Mouse (Mus musculus): ENCODE measurements around the gene Magi1. TPM values are rescaled to one million over a fixed set of nuclear protein-coding genes. Genes with fewer than 3 reads are reported as not detected.

Magi1 gene
- total and polyA plus RNA-seq, 3 experiments = not detected

DNA sequence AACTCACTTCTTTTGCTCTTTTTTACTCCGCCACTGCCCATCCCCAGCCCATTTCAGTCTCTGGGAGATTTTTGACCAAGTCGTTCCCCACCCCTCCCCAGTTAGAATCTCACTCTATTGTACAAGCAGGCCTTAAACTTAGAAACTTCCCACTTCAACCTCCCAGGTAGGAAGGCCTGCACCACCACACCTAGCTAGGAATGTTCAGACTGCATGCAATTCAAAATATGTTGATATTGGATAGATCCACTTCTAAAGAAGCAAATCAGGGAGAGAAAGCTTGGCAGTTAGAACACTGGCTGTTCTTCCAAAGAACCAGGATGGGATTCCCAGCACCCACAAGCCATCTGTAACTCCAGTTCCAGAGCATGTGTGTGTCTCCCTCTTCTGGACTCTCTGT is 81.8 kb downstream of the Magi1 start:
- Histone ChIP-seq H3K9ac (ENCODE audit: control insufficient read depth, low read depth, low read length, poor library complexity, severe bottlenecking) (no peak overlapping the region), H3K4me3 (ENCODE audit: control insufficient read depth in 1 of 2, insufficient read depth in 1 of 2, low read depth in 2 of 2, low read length in 2 of 2) (no peak overlapping the region), H3K9me3 (replicated peaks; ENCODE audit: insufficient read depth, low read length) (no peaks in the 10 kb centered on the region), H3K27me3 (ENCODE audit: control insufficient read depth in 1 of 2, insufficient read depth in 2 of 2, low read length in 2 of 2) (no peaks in the 10 kb centered on the region), H3K4me1 (ENCODE audit: control insufficient read depth in 1 of 2, insufficient read depth in 2 of 2, low read length in 2 of 2) (no peaks in the 10 kb centered on the region), H3K79me2 (ENCODE audit: control insufficient read depth, insufficient read depth, low read length, poor library complexity) (no peaks in the 10 kb centered on the region), H3K36me3 (ENCODE audit: control insufficient read depth in 1 of 2, insufficient read depth in 2 of 2, low read length in 2 of 2) (no peaks in the 10 kb centered on the region), H3K27ac (ENCODE audit: control insufficient read depth, low read depth, low read length) (no peak overlapping the region)
- no peak for TF ChIP-seq USF2 (IDR thresholded peaks at IDR 0.05; ENCODE audit: borderline replicate concordance in 1 of 2, insufficient read depth in 1 of 2, low read depth in 1 of 2, low read length in 2 of 2)
- TF ChIP-seq NRF1 (IDR thresholded peaks at IDR 0.05; ENCODE audit: insufficient read depth, low read depth, low read length, poor library complexity, severe bottlenecking) = no peak
- TF ChIP-seq MAX (IDR thresholded peaks at IDR 0.05; ENCODE audit: low read length) = no peak
- TF ChIP-seq CTCF (IDR thresholded peaks at IDR 0.05 in 2 of 3, conservative IDR thresholded peaks at IDR 0.05 in 1 of 3; ENCODE audit: control insufficient read depth in 1 of 3, insufficient read depth in 1 of 3, low read depth in 2 of 3, low read length in 3 of 3, poor library complexity in 1 of 3, severe bottlenecking in 1 of 3) = no peak
- TF ChIP-seq CHD1 (IDR thresholded peaks at IDR 0.05; ENCODE audit: low read depth, low read length) = no peak
- no peak for TF ChIP-seq HCFC1 (IDR thresholded peaks at IDR 0.05; ENCODE audit: low read depth, low read length)
- TF ChIP-seq CHD2 (IDR thresholded peaks at IDR 0.05; ENCODE audit: low read length) = no peak
- no peak for TF ChIP-seq JUND (IDR thresholded peaks at IDR 0.05; ENCODE audit: low read depth, low read length)
- TF ChIP-seq ETS1 (IDR thresholded peaks at IDR 0.05; ENCODE audit: low read depth, low read length) = no peak
- no peak for TF ChIP-seq BHLHE40 (IDR thresholded peaks at IDR 0.05; ENCODE audit: borderline replicate concordance, low read depth, low read length)
- no peak for TF ChIP-seq GATA1 (IDR thresholded peaks at IDR 0.05; ENCODE audit: low read depth, low read length)
- TF ChIP-seq POLR2A (IDR thresholded peaks at IDR 0.05; ENCODE audit: control insufficient read depth in 1 of 2, insufficient read depth in 1 of 2, low read depth in 1 of 2, low read length in 2 of 2, poor library complexity in 1 of 2) = no peak
- TF ChIP-seq UBTF (IDR thresholded peaks at IDR 0.05; ENCODE audit: borderline replicate concordance, insufficient read depth, low read depth, low read length) = no peak
- TF ChIP-seq SIN3A (IDR thresholded peaks at IDR 0.05; ENCODE audit: low read length) = no peak
- no peak for TF ChIP-seq RCOR1 (IDR thresholded peaks at IDR 0.05; ENCODE audit: low read depth, low read length)
- TF ChIP-seq MAZ (IDR thresholded peaks at IDR 0.05; ENCODE audit: low read depth, low read length) = no peak
- TF ChIP-seq POLR2AphosphoS2 (IDR thresholded peaks at IDR 0.05; ENCODE audit: low read length) = no peak
- no peak for TF ChIP-seq SMC3 (IDR thresholded peaks at IDR 0.05; ENCODE audit: low read depth, low read length)
- no peak for TF ChIP-seq USF1 (IDR thresholded peaks at IDR 0.05; ENCODE audit: low read depth, low read length)
- no peak for TF ChIP-seq ZNF384 (IDR thresholded peaks at IDR 0.05; ENCODE audit: low read depth, low read length)
- no peak for DNase-seq (ENCODE audit: low read depth, low spot score)

DNA sequence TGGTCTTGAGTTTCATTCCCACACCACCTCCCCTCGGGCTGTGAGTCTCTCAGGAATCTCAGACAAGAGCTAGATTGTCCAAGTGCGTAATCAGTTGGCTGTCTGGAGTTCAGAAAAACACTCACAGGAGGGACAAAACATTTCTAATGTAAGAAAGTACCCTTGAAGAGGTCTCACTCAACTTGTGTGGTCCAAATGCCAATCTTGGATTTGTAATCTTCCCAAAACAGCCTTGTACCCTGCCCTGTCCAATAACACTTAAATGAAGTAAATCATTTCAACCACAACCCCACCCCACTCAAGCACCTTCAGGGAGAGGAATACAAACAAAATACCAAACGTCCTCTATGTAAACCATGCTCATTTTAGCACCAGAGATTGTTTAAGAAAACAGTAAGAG is 82.8 kb downstream of the Magi1 start:
- Histone ChIP-seq H3K4me1 (ENCODE audit: control insufficient read depth in 1 of 2, insufficient read depth in 2 of 2, low read length in 2 of 2) (no peaks in the 10 kb centered on the region), H3K79me2 (ENCODE audit: control insufficient read depth, insufficient read depth, low read length, poor library complexity) (no peaks in the 10 kb centered on the region), H3K4me3 (ENCODE audit: control insufficient read depth in 1 of 2, insufficient read depth in 1 of 2, low read depth in 2 of 2, low read length in 2 of 2) (no peak overlapping the region), H3K36me3 (ENCODE audit: control insufficient read depth in 1 of 2, insufficient read depth in 2 of 2, low read length in 2 of 2) (no peaks in the 10 kb centered on the region), H3K9me3 (replicated peaks; ENCODE audit: insufficient read depth, low read length) (no peaks in the 10 kb centered on the region), H3K9ac (ENCODE audit: control insufficient read depth, low read depth, low read length, poor library complexity, severe bottlenecking) (no peak overlapping the region), H3K27ac (ENCODE audit: control insufficient read depth, low read depth, low read length) (no peak overlapping the region), H3K27me3 (ENCODE audit: control insufficient read depth in 1 of 2, insufficient read depth in 2 of 2, low read length in 2 of 2) (no peaks in the 10 kb centered on the region)
- no peak for DNase-seq (ENCODE audit: low read depth, low spot score)
- no peak for TF ChIP-seq ZKSCAN1 (IDR thresholded peaks at IDR 0.05; ENCODE audit: low read depth, low read length)
- TF ChIP-seq ZMIZ1 (IDR thresholded peaks at IDR 0.05; ENCODE audit: low read depth, low read length) = no peak
- no peak for TF ChIP-seq MAX (IDR thresholded peaks at IDR 0.05; ENCODE audit: low read length)
- TF ChIP-seq NELFE (IDR thresholded peaks at IDR 0.05; ENCODE audit: low read depth, low read length) = no peak
- TF ChIP-seq USF1 (IDR thresholded peaks at IDR 0.05; ENCODE audit: low read depth, low read length) = no peak
- TF ChIP-seq SIN3A (IDR thresholded peaks at IDR 0.05; ENCODE audit: low read length) = no peak
- TF ChIP-seq USF2 (IDR thresholded peaks at IDR 0.05; ENCODE audit: borderline replicate concordance in 1 of 2, insufficient read depth in 1 of 2, low read depth in 1 of 2, low read length in 2 of 2) = no peak
- TF ChIP-seq RAD21 (IDR thresholded peaks at IDR 0.05; ENCODE audit: low read depth, low read length) = no peak
- no peak for TF ChIP-seq POLR2A (IDR thresholded peaks at IDR 0.05; ENCODE audit: control insufficient read depth in 1 of 2, insufficient read depth in 1 of 2, low read depth in 1 of 2, low read length in 2 of 2, poor library complexity in 1 of 2)
- no peak for TF ChIP-seq POLR2AphosphoS2 (IDR thresholded peaks at IDR 0.05; ENCODE audit: low read length)
- no peak for TF ChIP-seq HCFC1 (IDR thresholded peaks at IDR 0.05; ENCODE audit: low read depth, low read length)
- TF ChIP-seq BHLHE40 (IDR thresholded peaks at IDR 0.05; ENCODE audit: borderline replicate concordance, low read depth, low read length) = no peak
- no peak for TF ChIP-seq EP300 (IDR thresholded peaks at IDR 0.05; ENCODE audit: low read depth in 1 of 2, low read length in 2 of 2)
- TF ChIP-seq TAL1 (IDR thresholded peaks at IDR 0.05; ENCODE audit: low read length) = no peak
- no peak for TF ChIP-seq CTCF (IDR thresholded peaks at IDR 0.05 in 2 of 3, conservative IDR thresholded peaks at IDR 0.05 in 1 of 3; ENCODE audit: control insufficient read depth in 1 of 3, insufficient read depth in 1 of 3, low read depth in 2 of 3, low read length in 3 of 3, poor library complexity in 1 of 3, severe bottlenecking in 1 of 3)
- no peak for TF ChIP-seq MAFK (IDR thresholded peaks at IDR 0.05; ENCODE audit: borderline replicate concordance, low read depth, low read length)
- TF ChIP-seq NRF1 (IDR thresholded peaks at IDR 0.05; ENCODE audit: insufficient read depth, low read depth, low read length, poor library complexity, severe bottlenecking) = no peak
- TF ChIP-seq GABPA (IDR thresholded peaks at IDR 0.05; ENCODE audit: low read depth, low read length) = no peak
- no peak for TF ChIP-seq E2F4 (IDR thresholded peaks at IDR 0.05; ENCODE audit: borderline replicate concordance, low read depth, low read length)
- TF ChIP-seq MYB (IDR thresholded peaks at IDR 0.05; ENCODE audit: low read depth, low read length) = no peak

All from MEL (cell line).